Mouse (Mus musculus): Measurements from ENCODE around the gene Maoa. TPM values are rescaled to one million over a fixed set of nuclear protein-coding genes. Genes with fewer than 3 reads are reported as not detected.
A peak's percentile ranks its signal among the peaks of the same experiment; 100 is the strongest.

The Maoa gene
- 1 to 10 TPM; 3.3 to 4.7 TPM for total RNA-seq (2021)

DNA sequence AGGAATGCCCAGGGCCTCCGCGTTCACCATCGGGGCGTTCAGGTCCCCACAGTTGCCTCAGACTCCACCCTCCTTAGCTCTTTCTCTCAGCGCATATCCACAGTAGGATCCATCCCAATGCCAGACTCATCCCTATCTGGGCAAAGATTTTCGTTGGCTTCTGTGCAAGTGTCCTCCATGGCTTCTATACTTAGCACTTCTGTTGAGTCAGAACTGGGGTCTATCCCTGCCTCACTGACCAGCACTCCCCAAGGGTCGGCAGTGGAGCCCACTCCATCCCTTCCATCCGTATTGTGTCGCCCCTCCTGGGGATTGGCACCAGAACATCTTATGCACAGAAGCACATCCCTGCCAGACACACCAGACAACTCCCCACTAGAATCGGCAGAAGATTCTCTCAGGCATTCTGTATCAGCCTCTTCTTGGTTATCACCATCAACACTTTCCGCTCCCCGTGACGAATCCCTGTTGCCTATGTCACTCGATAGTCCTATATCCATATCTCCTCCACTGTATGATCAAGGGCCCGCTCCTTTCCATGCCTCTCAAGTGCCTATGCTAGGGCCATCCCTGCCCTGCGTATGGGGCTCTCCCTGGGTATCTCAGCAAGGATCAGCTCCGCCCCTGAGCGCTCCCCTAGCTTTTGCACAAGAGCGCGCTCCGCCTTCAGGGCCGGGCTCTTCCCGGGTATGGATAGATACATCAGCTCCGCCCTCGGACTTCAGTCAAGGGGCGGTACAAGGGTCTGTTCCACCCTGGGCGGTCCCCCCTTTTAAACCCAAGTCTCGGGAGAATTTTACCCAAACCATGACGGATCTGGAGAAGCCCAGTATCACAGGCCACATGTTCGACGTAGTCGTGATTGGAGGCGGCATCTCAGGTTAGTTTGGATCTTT is at the start of gene Maoa:
TSS of gene Maoa (plus strand) at position 665 of the 896 bp plus-strand sequence.
- intact Hi-C loops (cut with DNase I) = no loop called here

GRCm38 (mm10) chrX:16618225-16619033 is 1.1 kb upstream of the Maoa start:
- peak; percentile 88 for DNase-seq
- intact Hi-C loops (cut with DNase I) = no loop called here

More for the DNA sequence above, at the start of gene Maoa:
- peak; percentile 55 to 56 for DNase-seq

GRCm38 (mm10) chrX:16656511-16656910 is 37.0 kb downstream of the Maoa start:
- intact Hi-C loops (cut with DNase I) = no loop called here
- peak; percentile 15 to 33 for DNase-seq

DNA sequence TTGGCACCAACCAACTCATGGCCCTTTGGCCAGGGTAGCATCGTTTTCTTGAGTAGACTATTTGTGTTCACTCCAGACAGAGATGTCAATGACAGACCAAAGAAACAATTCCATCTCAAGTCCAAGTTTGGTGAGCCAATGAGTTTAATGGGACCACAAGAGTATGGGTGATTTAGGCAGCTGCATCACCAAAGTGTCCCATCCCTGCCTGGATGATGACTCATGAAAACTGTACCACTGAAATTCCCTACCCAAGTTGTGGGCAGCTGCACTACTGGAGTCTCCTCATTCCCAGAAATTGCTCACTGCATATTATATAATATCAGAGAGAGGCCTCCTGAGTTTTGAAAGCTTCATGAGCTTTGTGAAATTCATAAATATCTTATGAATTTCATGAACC is 86.6 kb downstream of the Maoa start:
- intact Hi-C loops (cut with DNase I) = no loop called here
- no peak for DNase-seq

- intact Hi-C loops (cut with DNase I) = no loop called here
- no peak for DNase-seq
Observed at GRCm38 (mm10) chrX:16714033-16714432, 94.5 kb downstream of the Maoa start.

Other genes with a start within 250 kb of the Maoa start
- gene Cypt1, start 96.8 kb upstream of the Maoa start, total RNA-seq (2021) = not detected
- 10 to 100 TPM in 1 of 2 experiments, 1 to 10 TPM in 1; 9.5 to 11.5 TPM for gene Maob, start 197.7 kb downstream of the Maoa start, total RNA-seq (2021)

All from heart, postnatal 10 days (tissue).